Mouse (Mus musculus): Measurements from ENCODE around the gene Hnrnpa3.

GRCm38 (mm10) chr2:75716046-75717016, 57.3 kb downstream of the Hnrnpa3 start:
- no peak for TF ChIP-seq CTCF (IDR thresholded peaks at IDR 0.05; ENCODE audit: low read depth, low read length)
- TF ChIP-seq GATA2 (IDR thresholded peaks at IDR 0.05; ENCODE audit: borderline replicate concordance, low read depth, low read length) = no peak

Measured in G1E (cell line).